Mouse (Mus musculus): Measurements from ENCODE around the gene 4930404H24Rik.

DNA sequence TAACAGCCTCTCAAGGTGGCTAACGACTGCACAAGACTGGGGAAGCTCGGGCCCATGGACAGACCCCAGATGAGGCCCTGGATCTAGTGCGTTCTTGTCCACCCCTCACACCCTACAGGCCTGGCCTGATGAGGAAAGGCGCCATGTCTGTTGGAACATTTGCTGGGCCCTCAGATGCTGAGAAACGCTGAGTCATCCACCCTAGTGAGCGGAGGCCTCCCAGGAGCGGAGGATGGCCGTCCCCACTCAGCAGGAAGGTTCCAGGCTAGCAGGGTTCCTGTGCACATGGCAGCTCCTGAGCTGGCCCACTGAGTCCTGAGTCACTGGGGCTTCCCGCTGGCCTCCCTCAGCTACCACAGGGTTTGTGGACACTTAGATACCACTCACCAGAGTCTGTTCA is 27.5 kb downstream of the 4930404H24Rik start:
- TF ChIP-seq CTCF (IDR thresholded peaks at IDR 0.05) (no peak), EP300 (IDR thresholded peaks at IDR 0.05) (no peak)

Data from lung, postnatal 0 days (tissue).